In genomic region chr16:95704662-95705330, GRCm38 (mm10) we compare ENCODE assay signal across 9 mouse cellular contexts. TPM values are rescaled to one million over a fixed set of nuclear protein-coding genes. Genes with fewer than 3 reads are reported as not detected.
A peak's percentile ranks its signal among the peaks of the same experiment; 100 is the strongest.
DNase-seq lines count a peak whose midpoint lies in the region; ATAC-seq and TF ChIP-seq lines count a peak whose summit lies in the region.
"Had no signal": no experiment of that assay in that cellular context is flagged by ENCODE, and none has a peak within 500 bp of the region (broad histone marks: within the 10 kb centered on the region; RNA-seq: fewer than 3 reads in every experiment).

No protein-coding gene starts in this region.

- H3K4me1 ChIP-seq in kidney, postnatal 0 days (replicated peaks; ENCODE audit: insufficient read depth, low read length): peaks cover 27% of the 10 kb centered on the region
- peaks cover 24% of the 10 kb centered on the region for H3K4me1 ChIP-seq in embryonic facial prominence, embryonic 14.5 days (ENCODE audit: control insufficient read depth, insufficient read depth, low read length)
- H3K4me1 ChIP-seq in limb, embryonic 14.5 days (ENCODE audit: control insufficient read depth, insufficient read depth, low read length): peaks cover 55% of the 10 kb centered on the region

- H3K4me2 ChIP-seq in kidney, postnatal 0 days (ENCODE audit: low read length): peak overlapping the region; percentile 60
- peak overlapping the region; percentile 83 for H3K4me2 ChIP-seq in embryonic facial prominence, embryonic 14.5 days (ENCODE audit: low read depth, low read length)
- peak overlapping the region; percentile 85 for H3K4me2 ChIP-seq in limb, embryonic 14.5 days (replicated peaks; ENCODE audit: low read depth, low read length, severe bottlenecking)

- H3K27ac ChIP-seq in kidney, postnatal 0 days: peak overlapping the region; percentile 42; the same call in 1 of the 2 replicates
- H3K27ac ChIP-seq in embryonic facial prominence, embryonic 14.5 days (replicated peaks; ENCODE audit: low read depth, low read length): no peak overlapping the region
- H3K27ac ChIP-seq in limb, embryonic 14.5 days (replicated peaks; ENCODE audit: low read depth, low read length): peak overlapping the region; percentile 62; the same call in 1 of the 2 replicates

- no peaks in the 10 kb centered on the region for H3K27me3 ChIP-seq in kidney, postnatal 0 days (ENCODE audit: insufficient read depth, low read length)
- H3K27me3 ChIP-seq in embryonic facial prominence, embryonic 14.5 days (replicated peaks; ENCODE audit: control insufficient read depth, insufficient read depth, low read length): no peaks in the 10 kb centered on the region
- no peaks in the 10 kb centered on the region for H3K27me3 ChIP-seq in limb, embryonic 14.5 days (ENCODE audit: control insufficient read depth, insufficient read depth, low read length)

- no peak for TF ChIP-seq CTCF in kidney, postnatal 0 days (IDR thresholded peaks at IDR 0.05; ENCODE audit: low read depth)

- DNase-seq in kidney, postnatal 0 days (ENCODE audit: low spot score): no peak
- no peak for DNase-seq in kidney, postnatal 25 days
- peak; percentile 15 for DNase-seq in T-cell, adult 2 months (ENCODE audit: low spot score)
- no peak for DNase-seq in embryonic facial prominence, embryonic 14.5 days (ENCODE audit: low spot score)
- DNase-seq in limb, embryonic 14.5 days (ENCODE audit: low spot score): no peak
- DNase-seq in adipocyte (ENCODE audit: low spot score): no peak
- DNase-seq in gastrocnemius, postnatal 4 days (ENCODE audit: low spot score in 2 of 2): no peak
- DNase-seq in spleen, postnatal 10 days (ENCODE audit: low spot score in 2 of 2): no peak
- DNase-seq: right cerebral cortex, postnatal 25 days had no signal

- ATAC-seq in kidney, postnatal 0 days (replicated peaks; ENCODE audit: low FRiP score, low read depth): no peak
- ATAC-seq in embryonic facial prominence, embryonic 14.5 days (ENCODE audit: low read depth): no peak
- no peak for ATAC-seq in limb, embryonic 14.5 days (ENCODE audit: low FRiP score, low read depth)

- no peaks in the 10 kb centered on the region for H3K9me3 ChIP-seq in kidney, postnatal 0 days (replicated peaks; ENCODE audit: low read length)
- H3K9me3 ChIP-seq in embryonic facial prominence, embryonic 14.5 days (ENCODE audit: control insufficient read depth, low read length): no peaks in the 10 kb centered on the region
- no peaks in the 10 kb centered on the region for H3K9me3 ChIP-seq in limb, embryonic 14.5 days (ENCODE audit: control insufficient read depth, low read length)

- peak overlapping the region; percentile 98 for H3K4me3 ChIP-seq in kidney, postnatal 0 days (replicated peaks; ENCODE audit: low read depth, low read length)
- H3K4me3 ChIP-seq in embryonic facial prominence, embryonic 14.5 days (ENCODE audit: low read depth, low read length): peak overlapping the region; percentile 88
- H3K4me3 ChIP-seq in limb, embryonic 14.5 days (replicated peaks; ENCODE audit: low read length): peak overlapping the region; percentile 95

- H3K9ac ChIP-seq in kidney, postnatal 0 days (ENCODE audit: low read depth, low read length): peak overlapping the region; percentile 59
- peak overlapping the region; percentile 53 for H3K9ac ChIP-seq in embryonic facial prominence, embryonic 14.5 days (ENCODE audit: low read depth, low read length)
- peak overlapping the region; percentile 61 for H3K9ac ChIP-seq in limb, embryonic 14.5 days (ENCODE audit: low read depth, low read length, severe bottlenecking)

- no peak for TF ChIP-seq POLR2A in limb, embryonic 14.5 days (IDR thresholded peaks at IDR 0.05; ENCODE audit: borderline replicate concordance, extremely low read depth, insufficient read depth, insufficient read length)

- peaks cover 6% of the 10 kb centered on the region; the same call in 1 of the 2 replicates for H3K36me3 ChIP-seq in kidney, postnatal 0 days (ENCODE audit: insufficient read depth, low read length)
- peaks cover 37% of the 10 kb centered on the region for H3K36me3 ChIP-seq in embryonic facial prominence, embryonic 14.5 days (ENCODE audit: control insufficient read depth, insufficient read depth, low read length)
- peaks cover 38% of the 10 kb centered on the region for H3K36me3 ChIP-seq in limb, embryonic 14.5 days (ENCODE audit: control insufficient read depth, insufficient read depth, low read length)

- 68% methylated on average over 10 of the region's 10 CpGs for WGBS in kidney, postnatal 0 days
- WGBS in embryonic facial prominence, embryonic 14.5 days: 73% methylated on average over 10 of the region's 10 CpGs
- 38% methylated on average over 10 of the region's 10 CpGs for WGBS in limb, embryonic 14.5 days

RNA-seq across cellular contexts. Expression of gene Ets2, which starts 2.9 kb away (rescaled TPM):
- 50.8 and 51.7 TPM in 2 replicates for polyA plus RNA-seq in kidney, postnatal 0 days (2015; fragmentation: Nextera tagmentation; extraction: Ambion mirVana)
- 55.7 and 56.8 TPM in 2 replicates for polyA plus RNA-seq in embryonic facial prominence, embryonic 14.5 days (2014; fragmentation: Nextera tagmentation; extraction: Ambion mirVana)
- 86.2 and 115 TPM in 2 replicates for polyA plus RNA-seq in limb, embryonic 14.5 days (2012; rRNA removed)
- 80.4 and 93.3 TPM in 2 replicates for polyA plus RNA-seq in limb, embryonic 14.5 days (2014; fragmentation: Nextera tagmentation; extraction: Ambion mirVana)
- total RNA-seq in gastrocnemius, postnatal 4 days (2021): 10 to 100 TPM; 72.6 to 74.5 TPM
